In genomic region chr12:34076981-34077380, GRCm38 (mm10) we compare ENCODE assay signal across 23 mouse cellular contexts.
"Had no signal": no experiment of that assay in that cellular context is flagged by ENCODE, and none has a peak within 500 bp of the region (broad histone marks: within the 10 kb centered on the region; RNA-seq: fewer than 3 reads in every experiment).

No protein-coding gene starts in this region.

- H3K4me2 ChIP-seq: heart, embryonic 12.5 days; hindbrain, embryonic 12.5 days; hindbrain, embryonic 14.5 days; intestine, embryonic 15.5 days; liver, embryonic 11.5 days had no signal

- DNase-seq: gastrocnemius, postnatal 14 days; gastrocnemius, postnatal 36 days; heart, adult 18-20 months; heart, postnatal 10 days; heart, postnatal 4 days; kidney, adult 18-20 months; kidney, adult 8-10 months; kidney, postnatal 10 days; kidney, postnatal 25 days; kidney, postnatal 4 days; liver had no signal

- H3K9me3 ChIP-seq: heart, embryonic 10.5 days; heart, embryonic 12.5 days; hindbrain, embryonic 10.5 days; hindbrain, embryonic 12.5 days; intestine, embryonic 15.5 days had no signal

- H3K9ac ChIP-seq: heart, embryonic 12.5 days; hindbrain, embryonic 12.5 days; hindbrain, embryonic 14.5 days; intestine, embryonic 15.5 days had no signal

- H3K27me3 ChIP-seq: heart, embryonic 12.5 days; hindbrain, embryonic 12.5 days; intestine, embryonic 15.5 days had no signal

- H3K4me3 ChIP-seq: heart, embryonic 10.5 days; heart, embryonic 12.5 days; hindbrain, embryonic 10.5 days; hindbrain, embryonic 12.5 days; intestine, embryonic 15.5 days; layer of hippocampus, adult 2 months; left cerebral cortex, adult 2 months had no signal

- ATAC-seq: hindbrain, embryonic 16.5 days; inflammation-experienced regulatory T-cells, adult 6 months; intestine, embryonic 15.5 days; intestine, postnatal 0 days had no signal

- H3K36me3 ChIP-seq: heart, embryonic 10.5 days; heart, embryonic 12.5 days; hindbrain, embryonic 10.5 days; hindbrain, embryonic 12.5 days; intestine, embryonic 15.5 days had no signal

- H3K4me1 ChIP-seq: heart, embryonic 10.5 days; heart, embryonic 12.5 days; hindbrain, embryonic 10.5 days; hindbrain, embryonic 12.5 days; intestine, embryonic 15.5 days had no signal

- H3K27ac ChIP-seq: heart, embryonic 10.5 days; hindbrain, embryonic 10.5 days; hindbrain, embryonic 12.5 days; hindbrain, embryonic 14.5 days; intestine, embryonic 15.5 days; layer of hippocampus, adult 2 months; left cerebral cortex, adult 2 months had no signal
